Mouse (Mus musculus) lung, adult 18-20 months (tissue): ENCODE data around the gene Maml3.

Source experiments
- DNase-seq, 2 experiments: peaks; one replicate each; pipeline ENCODE4 v3.0.0; 2022; ENCODE audit warnings: mixed read lengths in 2 of 2

Gene Maml3

DNA sequence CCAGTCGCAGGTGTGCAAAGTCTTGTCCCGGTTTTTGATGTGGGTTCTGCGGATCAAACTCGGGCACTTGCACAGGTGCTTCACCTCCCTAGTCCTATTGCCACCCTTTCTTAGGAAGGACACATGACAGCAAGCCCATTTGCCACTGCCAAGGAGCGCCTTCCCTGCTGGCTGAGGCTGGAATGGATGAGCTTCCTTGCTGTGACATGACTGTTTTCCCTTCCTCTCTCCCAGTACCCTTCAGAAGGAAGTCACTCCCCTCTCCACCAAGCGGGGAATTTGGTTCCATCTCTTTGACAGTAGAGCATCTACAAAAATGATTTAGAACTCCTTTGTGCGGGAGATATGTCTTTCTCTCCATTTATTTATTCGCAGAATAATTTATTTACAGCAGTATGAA lies 155.2 kb downstream of the Maml3 start:
- DNase-seq: no peak

DNA sequence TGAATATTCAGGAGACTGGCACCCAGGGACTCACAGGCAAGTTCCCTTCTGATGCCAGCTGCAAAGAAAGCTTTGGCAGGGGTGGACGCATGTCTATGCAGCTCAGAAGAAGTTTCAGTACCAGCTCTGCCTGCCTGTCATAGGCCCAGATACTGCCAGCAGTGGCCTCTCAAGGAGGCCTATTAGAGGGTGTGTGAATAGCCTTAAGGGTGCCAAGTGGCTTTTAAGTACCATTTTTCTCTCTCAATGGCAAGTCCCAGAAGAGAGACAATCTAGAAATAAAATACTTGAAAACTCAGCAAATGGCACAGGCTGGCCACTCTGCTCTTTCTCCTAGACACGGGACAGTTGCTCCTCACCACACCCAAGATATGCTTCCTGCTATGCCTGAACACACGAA lies 157.7 kb downstream of the Maml3 start:
- DNase-seq: peak; percentile 50 to 73

DNA sequence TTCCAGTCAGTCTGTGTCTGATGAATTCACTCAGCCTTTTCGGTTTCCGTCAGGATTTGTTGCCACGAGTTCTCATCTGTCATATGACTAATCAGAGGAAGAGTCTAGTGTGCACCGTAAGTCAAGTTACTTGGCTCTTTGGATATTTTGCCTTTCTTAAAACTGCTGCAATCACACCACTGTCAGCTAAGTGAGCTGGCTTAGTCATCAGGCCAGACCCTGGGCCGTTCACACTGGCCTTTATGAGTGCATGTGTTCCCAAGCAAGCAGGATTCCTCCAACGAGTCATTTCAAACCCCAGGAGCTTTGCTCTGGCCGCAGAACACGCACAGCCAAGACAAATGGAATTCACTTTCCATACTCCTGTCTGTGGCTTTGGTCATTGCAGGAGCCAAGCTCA lies 161.2 kb downstream of the Maml3 start:
- no peak for DNase-seq

DNA sequence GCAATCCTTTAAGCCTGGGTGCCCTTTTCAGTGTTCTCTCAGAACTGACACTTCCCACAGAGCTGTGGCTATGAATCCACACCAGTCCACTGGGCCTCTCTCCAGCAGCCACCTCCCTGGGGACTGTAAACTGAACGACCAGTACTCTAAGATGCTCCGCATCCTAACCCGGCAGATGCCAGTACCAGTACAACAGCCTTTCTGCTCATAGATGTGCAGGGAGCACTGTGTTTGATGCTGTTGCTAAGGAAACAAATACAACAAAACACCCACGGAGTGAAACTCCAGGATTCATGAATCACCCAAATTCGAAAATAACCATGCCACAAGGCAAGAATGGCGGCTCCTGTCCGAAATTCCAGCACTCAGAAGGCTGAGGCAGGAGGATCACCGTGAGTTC lies 163.1 kb downstream of the Maml3 start:
- peak in 1 of 2 experiments; percentile 18 for DNase-seq

DNA sequence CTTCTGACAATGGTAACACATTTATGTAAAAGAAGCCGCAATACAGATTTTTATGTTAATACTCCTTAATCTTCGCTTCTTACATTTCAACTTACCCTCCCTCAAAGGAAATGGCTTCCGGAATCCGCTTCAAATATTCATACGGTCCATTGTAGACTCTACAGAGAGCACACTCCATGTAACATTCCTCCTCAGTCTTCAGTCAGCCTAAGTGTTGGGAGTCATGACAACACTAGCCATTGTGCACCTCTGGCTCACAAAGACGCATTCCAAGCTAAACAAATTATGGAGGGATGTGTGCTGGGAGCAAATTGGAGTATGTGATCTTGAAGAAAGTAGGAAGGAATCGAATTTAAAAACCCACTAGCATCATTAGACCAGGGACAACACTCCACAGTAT lies 165.0 kb downstream of the Maml3 start:
- no peak for DNase-seq

DNA sequence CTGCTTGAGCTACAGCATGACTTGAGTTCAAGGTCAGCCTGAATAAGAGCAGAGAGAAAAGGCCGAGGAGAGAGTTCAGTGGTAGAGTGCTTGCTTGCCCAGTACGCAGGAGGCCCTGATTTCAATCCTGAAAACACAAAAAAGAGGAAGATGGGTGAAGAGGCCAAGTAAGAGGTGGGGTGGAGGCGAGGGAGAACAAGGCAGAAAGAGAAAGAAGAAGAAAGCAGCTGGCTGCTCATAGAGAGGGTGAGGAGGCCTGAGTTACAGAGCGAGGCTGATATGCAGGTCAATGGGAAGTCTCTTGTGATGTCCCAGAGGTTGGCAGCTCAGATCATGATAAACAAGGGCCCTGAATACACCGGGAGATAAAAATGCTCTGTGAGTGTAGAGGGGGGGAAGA lies 165.8 kb downstream of the Maml3 start:
- no peak for DNase-seq

DNA sequence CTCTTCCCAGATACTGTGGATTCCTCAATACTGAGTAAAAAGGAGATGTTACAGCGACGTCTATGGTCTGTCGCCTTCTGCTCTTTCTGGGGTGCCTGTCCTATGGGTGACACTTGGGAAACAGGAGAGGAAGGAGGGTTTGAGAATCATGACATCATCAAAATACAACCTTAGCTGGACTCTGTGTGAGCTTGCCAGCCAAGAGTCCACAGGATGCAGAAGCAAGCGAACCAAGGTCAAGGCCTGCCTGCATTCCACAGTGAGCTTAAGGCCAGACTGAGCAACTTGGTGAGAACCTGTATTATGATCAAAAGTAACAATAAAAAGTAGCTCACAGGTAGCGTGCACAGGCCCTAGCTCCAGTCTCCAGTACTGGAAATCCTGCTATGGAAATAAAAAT lies 167.7 kb downstream of the Maml3 start:
- no peak for DNase-seq

DNA sequence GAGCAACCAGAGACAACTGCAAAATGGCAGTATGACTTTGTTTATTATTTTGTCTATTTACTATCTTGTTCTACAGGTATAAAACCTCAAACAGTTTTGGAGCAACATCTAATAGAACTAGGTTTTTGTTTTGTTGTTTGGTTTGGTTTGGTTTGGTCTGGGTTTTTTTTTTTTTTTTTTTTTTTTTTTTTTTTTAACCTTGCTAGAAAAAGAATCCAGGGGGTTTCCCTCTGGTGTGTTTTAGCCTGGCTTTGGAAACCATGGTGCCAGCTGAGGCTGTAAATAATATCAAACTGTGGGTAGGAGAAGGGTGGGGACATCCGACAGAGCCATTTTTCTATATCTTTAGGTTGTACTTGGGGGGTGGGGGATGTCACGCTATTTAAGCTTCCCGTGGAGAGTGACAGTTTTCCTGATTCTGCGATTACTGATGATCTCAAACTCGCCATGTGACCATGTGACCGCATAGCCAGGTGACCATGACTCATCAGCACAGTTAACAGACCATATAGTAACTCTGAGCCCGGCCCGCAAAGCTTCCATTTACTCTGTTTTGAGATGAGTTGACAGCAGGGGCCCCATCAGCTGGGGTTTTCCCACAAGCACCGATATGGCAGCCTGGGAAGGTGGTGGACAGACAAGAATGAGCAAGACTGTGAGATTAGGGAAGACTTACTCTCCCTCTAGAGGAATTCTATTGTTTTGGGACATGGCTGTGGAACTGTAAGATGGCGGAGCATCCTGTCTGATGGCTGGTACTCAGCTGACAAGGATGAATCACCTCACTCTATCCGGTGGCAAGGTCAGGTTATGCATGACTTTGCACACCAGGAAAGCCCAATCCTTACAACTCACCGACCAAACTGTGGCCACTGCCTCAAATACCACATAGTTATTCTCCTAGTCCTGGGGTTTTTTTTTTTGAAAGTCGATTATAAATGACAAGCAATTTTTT lies 170.1 kb downstream of the Maml3 start:
- no peak for DNase-seq

DNA sequence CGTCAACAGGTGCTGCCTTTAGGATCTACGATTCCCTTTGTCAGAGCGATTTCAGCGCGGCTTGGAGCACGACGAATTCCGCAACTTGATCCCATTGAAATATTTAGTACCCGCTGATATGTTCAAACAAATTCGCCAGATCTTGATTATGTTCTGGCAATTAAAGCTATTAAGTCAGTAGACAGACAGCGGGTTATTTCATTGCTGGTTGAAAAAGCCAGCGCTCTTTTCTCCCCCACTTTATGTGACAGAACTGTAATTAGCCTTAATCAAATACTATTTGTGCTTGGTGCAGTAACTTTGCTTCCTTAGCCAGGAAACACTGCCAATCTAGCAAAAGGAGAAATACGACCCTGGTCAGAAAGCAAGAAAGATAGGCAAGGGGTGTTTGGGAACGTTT lies 176.7 kb downstream of the Maml3 start:
- no peak for DNase-seq

DNA sequence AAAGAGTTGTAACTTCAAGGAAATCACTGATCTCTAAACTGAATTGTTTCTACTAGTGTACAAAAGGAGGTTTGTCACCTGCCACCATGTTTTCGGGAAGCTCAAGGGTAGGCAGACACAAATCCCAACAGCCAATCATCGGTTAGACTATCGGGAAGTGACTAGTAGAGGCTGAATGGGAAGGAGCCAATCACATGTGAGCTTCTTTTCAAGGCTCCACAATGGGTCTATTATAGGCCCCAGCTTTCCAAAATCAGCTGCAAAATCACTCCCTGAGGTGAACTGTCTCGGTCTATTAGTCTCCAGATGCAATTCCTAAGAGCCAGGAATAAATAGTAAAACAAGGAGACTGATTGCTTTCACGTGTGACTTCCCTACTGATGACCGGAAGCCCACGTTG lies 177.3 kb downstream of the Maml3 start:
- no peak for DNase-seq

DNA sequence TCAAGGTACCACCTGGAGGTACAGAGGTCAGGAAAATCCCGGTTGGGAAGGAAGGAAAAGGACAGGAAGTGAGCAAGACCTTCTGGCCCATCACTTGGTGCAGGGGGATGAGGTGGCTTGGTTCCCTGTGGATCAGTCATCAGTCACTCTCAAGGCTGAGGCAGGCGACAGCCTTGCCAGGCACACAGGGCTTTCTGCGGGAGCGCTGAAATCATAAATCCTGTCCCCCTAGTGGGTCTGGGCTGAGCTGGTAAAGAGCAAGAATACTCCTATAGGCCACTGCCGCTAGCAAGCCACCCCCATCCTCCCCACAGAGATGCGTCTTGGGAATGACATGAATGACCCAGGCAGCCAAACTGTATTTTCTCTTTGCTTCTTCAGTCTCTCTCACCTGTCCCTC lies 177.8 kb downstream of the Maml3 start:
- DNase-seq: no peak

DNA sequence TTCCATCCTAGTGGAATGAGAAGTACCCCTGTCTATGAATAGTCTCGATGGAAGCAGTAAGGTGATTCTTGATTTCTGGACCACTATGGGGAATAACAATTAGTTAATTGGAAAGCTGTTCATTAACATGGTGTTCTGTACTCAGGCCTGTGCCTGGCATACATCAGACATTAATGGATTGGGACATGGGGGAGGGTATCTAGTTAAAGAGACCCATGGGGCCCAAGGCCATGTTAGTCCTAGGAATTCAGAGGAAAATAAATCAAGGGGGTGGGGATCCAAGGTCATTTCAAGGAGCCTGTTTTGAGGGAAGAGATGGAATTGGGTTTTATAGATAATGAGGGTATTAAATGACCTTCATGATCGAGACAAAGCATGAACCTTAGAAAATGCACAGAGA lies 179.1 kb downstream of the Maml3 start:
- DNase-seq: no peak

DNA sequence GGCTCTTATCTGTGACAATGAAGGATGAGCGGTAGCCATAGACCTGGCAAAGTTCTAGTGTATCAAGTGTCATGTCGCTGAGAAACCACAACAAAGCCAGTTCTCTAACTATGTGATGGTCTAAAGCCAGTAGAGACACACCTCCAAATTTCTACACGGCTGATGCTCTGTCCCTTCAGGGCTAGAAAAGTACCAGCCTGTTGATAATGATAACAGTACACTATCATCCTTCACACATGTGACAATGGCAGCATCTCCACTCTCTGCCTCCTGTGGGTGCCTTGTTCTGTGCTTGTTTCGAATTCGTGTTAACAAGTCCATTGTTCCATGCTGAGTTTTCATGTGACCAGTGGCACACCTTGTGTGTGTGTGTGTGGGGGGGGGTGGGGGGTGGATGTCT lies 180.2 kb downstream of the Maml3 start:
- DNase-seq: no peak

DNA sequence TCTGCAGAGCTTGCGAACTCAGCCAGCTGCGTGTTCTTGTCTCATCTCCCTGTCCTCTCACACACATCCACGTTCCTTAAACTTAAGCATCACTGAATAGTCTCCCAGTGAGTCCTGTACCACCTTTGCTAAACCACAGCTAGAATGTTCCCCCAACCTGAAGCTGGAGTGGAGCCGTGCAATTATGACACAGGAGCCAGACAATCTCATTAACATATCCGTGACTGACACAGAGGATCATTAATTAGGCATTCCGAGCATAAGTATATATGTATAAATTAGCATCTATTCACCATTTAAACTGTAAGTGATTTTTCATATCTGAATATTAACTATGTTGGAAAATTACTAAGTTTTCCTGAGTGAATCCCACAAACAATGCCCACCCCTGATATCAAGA lies 181.1 kb downstream of the Maml3 start:
- no peak for DNase-seq

DNA sequence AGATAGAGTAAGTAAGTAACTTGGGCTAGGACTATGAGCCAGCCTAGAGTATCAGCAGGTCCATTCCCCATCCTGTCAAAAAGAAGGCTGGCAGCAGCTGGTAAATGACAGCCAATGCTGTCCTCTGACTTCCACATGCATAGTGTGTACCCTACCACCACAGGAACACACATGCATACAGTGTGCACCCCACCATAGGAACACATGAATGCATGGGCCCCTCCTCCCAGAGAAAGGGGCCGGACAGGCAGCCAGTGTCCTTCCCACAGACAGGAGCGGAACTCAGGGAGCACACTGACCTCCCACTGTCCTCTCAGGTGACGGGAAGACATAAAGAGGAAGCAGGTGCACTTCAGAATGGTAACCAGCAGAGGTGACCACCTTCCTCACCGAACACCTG lies 188.0 kb downstream of the Maml3 start:
- DNase-seq: no peak

DNA sequence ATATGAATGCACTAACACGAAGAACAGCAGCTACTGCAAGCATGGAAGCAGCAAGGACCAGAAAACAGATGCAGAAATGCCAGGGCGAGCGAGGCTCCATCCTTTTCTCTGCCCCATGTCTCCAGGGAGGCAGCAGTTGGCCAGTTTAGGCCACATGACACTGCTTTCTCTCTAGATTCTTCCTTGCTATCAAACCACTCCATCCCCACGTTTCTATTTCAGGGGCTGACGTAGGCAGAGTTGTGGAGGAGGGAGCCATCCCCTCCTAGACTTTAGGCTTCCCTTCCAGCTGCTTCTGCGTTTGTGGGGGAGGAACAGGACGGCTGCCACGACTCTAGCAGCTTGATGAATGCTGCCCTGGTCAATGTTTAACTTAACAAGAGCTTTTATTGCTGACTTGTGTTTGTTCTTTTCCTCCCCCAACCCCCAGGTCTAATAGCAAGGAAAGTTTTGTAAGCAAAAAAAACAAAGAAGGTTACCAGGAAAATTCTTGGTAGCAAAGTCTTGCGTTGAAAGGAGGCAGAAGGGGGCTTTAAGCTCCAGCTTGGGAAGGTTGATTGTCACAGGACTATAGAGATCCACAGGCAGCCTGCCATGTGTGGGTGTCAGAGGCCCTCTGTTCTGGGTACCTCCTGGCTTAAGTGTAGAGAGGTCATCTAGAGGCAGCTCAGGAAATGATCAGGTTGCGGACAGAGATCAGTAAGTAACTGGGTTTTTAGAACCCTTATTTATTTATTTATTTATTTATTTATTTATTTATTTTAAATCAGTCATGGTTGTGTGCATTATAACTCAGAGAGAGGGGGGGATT lies 188.6 kb downstream of the Maml3 start:
- peak; percentile 76 to 87 for DNase-seq

DNA sequence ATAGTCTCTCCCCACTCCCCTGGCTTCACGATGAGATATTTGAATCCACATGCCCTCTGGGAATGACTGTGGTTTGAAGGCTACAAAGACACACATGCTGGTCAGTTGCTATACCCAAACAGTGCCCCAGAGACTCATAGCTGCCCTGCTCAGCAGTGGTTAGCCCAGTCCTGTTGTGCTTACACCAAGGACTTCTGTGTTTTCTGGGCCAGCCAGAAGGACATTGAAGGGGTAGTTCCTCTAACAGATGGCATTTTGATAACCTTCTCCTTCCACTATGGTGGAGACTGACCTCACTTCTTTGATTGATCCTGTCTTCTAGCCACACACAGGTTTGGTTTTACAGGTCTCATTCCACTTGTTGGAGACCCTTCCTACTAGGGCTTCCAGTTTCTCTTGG lies 189.5 kb downstream of the Maml3 start:
- no peak for DNase-seq

DNA sequence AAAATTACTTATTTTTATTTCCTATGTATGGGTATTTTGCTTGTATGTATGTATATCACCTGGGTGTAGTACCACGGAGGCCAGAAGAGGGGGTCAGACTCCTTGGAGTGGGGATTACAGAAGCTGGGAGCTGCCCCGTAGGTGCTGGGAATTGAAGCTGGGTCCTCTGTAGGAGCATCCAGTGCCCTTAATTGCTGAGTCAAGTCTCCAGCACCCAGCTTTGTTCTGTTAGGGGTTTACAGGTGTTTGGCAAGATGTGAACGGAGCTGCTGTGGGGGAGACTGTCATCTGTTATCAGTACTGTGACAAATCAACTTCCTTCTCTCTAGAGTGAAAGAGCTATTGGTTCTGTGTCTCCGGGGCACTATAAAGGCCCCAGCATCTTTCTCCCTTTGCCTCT lies 190.0 kb downstream of the Maml3 start:
- DNase-seq: no peak

DNA sequence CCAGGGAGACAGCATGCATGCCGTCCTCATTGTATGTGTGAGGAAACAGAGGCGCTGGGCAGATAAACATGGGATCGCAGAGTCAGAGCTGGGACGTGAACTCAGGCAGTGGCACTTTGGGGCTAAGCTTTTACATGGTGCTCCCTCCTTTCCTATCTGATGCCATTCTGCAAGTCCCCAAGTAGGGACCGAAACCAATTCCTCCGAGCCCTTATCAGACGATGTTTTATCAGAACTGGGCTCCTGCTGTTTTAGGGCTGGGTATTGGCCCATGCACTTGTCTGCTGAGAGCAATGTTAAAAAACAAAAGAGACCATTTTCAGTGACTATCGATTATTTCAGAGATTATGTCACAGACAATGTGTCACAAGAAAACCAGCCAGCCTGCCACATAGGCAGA lies 191.4 kb downstream of the Maml3 start:
- DNase-seq: no peak

DNA sequence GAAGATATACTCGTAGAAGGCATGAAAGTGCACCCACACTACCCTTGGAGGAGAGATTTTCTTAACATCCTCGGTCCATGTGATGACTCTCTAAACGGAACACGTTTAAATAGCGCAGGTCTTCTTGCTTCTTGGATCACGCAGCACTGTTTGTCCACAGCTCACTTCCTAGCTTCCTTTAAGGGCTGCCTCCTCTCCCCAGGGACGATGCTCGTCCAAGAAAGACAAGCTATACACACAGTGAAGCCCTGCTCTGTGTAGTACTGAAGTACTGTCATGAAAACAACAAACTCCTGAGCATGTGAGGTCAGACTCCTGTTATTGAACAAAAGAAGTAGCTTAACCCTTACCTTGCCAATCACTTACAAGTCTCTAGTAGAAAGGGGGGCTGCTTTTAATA lies 192.7 kb downstream of the Maml3 start:
- no peak for DNase-seq

DNA sequence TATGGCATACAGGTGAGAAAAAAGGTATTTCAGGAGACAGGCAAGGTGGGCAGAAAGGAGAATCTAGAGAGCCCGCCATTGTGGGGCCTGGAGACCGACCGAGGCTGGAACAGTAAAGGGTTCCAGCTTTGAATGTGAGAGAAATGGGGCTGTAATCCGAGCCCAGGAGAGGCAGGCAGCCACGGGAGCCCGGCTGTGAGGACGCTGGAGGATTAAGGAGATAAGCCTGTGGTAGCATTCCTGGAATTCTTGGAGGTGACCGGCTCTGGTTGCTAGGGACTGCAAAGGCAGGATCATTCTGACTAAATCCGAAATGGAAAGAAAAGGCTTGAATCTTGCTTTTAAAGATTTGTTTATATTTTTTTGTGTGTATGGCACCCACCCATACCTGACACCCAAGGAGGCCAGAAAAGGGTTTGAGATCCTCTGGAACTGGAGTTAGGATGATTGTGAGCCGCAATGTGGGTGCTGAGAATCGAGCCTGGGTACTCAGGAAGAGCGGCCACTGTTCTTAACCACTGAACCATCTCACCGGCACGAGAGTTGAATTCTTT lies 196.4 kb downstream of the Maml3 start:
- DNase-seq: no peak

DNA sequence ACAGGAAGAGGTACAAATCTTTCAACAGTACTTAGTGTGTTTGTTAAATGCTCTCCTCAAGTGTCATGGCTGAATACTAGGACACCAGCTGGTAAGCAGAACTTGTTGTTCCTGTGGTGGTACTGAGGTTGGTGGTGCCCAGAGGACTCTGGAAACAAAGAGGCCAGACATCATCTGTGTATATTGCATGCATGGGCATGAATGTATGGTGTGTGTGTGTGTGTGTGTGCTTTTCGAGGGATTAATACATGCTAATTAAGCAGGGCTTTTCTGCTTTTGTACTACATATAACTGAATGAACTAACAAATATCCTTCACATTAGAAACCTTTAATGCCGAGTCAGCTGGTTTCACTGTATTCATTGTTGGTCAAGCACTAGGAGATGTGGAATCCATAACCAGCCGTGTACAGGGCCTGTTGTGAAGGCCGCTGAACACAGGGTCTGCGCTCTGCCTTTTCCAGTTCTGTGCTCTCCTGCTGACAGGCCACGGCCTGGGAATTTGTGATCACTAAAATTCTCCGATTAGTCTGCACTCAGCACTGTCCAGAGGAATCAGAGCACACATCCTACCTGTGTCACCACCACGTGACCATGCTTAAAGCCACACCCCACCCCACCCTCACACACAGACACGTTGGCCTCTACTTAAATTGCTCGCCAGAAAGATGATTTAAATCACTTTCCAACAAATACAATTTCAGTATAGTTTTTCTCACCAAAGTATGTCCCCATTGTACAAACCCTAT lies 197.6 kb downstream of the Maml3 start:
- DNase-seq: no peak

DNA sequence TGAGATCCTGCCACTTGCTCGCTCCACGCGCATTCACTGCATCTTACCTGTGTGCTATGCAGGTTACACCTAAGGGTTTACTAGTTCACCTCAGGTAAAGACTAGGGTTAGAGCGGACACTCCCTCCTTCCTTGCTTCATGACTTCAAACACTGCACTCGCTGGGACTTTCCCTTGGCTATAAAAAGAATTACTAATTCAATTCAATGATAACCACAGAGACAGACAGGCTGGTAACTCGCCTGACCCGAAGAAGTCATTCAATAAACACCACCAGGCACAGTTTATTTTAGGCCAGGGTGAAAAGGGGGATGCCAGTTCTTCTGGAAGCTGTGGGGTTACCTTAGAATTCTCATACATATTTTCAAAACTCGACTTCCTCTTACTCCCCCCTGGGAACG lies 199.0 kb downstream of the Maml3 start:
- DNase-seq: no peak
